Mouse (Mus musculus) gastrocnemius, adult 18-20 months (tissue): ENCODE results near the gene Chrna1. TPM values are rescaled to one million over a fixed set of nuclear protein-coding genes. Genes with fewer than 3 reads are reported as not detected.

ENCODE experiments used
- DNase-seq: peaks from one replicate; pipeline ENCODE4 v3.0.0; 2021; ENCODE audit warnings: low spot score
- long read RNA-seq, 2 experiments: library from polyadenylated mRNA; stranded (forward); transcript quantifications; one replicate each; pipeline ENCODE4 v2.0.0; 2021
- total RNA-seq, 2 experiments: library from RNA; stranded (reverse); gene quantifications; 2 replicates each; pipeline ENCODE4 v1.2.3; 2021

Gene Chrna1
- 1 to 10 TPM; 6.0 to 6.1 TPM for total RNA-seq
- long read RNA-seq, experiment 1, full-length matches to known transcripts, result 24 of 24 reads
- long read RNA-seq, experiment 1, partial matches to known transcripts, result 0 of 24 reads
- long read RNA-seq, experiment 1, other reads (novel, unspliced or antisense), result 0 of 24 reads
- long read RNA-seq, experiment 2, full-length matches to known transcripts, result 42 of 44 reads
- long read RNA-seq, experiment 2, partial matches to known transcripts, result 1 of 44 reads
- long read RNA-seq, experiment 2, other reads (novel, unspliced or antisense), result 1 of 44 reads

- no peak for DNase-seq
Measured at GRCm38 (mm10) chr2:73580166-73580565, at the start of gene Chrna1. Chrna1 (minus strand) TSS chr2:73580338.

- DNase-seq, result no peak
Measured at GRCm38 (mm10) chr2:73618486-73619052, 38.4 kb upstream of the Chrna1 start.

- no peak for DNase-seq
Measured at GRCm38 (mm10) chr2:73616434-73617057, 36.4 kb upstream of the Chrna1 start.

GRCm38 (mm10) chr2:73615456-73615855 is 35.3 kb upstream of the Chrna1 start:
- DNase-seq, result no peak

GRCm38 (mm10) chr2:73614303-73614702 is 34.2 kb upstream of the Chrna1 start:
- no peak for DNase-seq

- DNase-seq, result no peak
Measured at GRCm38 (mm10) chr2:73612941-73613340, 32.8 kb upstream of the Chrna1 start.

GRCm38 (mm10) chr2:73612367-73612914 is 32.3 kb upstream of the Chrna1 start:
- no peak for DNase-seq

- DNase-seq, result no peak
Measured at GRCm38 (mm10) chr2:73611798-73612197, 31.7 kb upstream of the Chrna1 start.

- DNase-seq, result no peak
Measured at GRCm38 (mm10) chr2:73609724-73610210, 29.6 kb upstream of the Chrna1 start.

GRCm38 (mm10) chr2:73609067-73609723 is 29.1 kb upstream of the Chrna1 start:
- no peak for DNase-seq

- DNase-seq, result no peak
Measured at GRCm38 (mm10) chr2:73608391-73608790, 28.3 kb upstream of the Chrna1 start.

- DNase-seq, result no peak
Measured at GRCm38 (mm10) chr2:73607609-73608008, 27.5 kb upstream of the Chrna1 start.

- no peak for DNase-seq
Measured at GRCm38 (mm10) chr2:73607146-73607545, 27.0 kb upstream of the Chrna1 start.

GRCm38 (mm10) chr2:73606616-73607015 is 26.5 kb upstream of the Chrna1 start:
- no peak for DNase-seq

- DNase-seq, result no peak
Measured at GRCm38 (mm10) chr2:73605077-73605476, 24.9 kb upstream of the Chrna1 start.

GRCm38 (mm10) chr2:73604579-73604978 is 24.4 kb upstream of the Chrna1 start:
- DNase-seq, result no peak

GRCm38 (mm10) chr2:73600650-73601049 is 20.5 kb upstream of the Chrna1 start:
- DNase-seq, result no peak

GRCm38 (mm10) chr2:73597772-73598171 is 17.6 kb upstream of the Chrna1 start:
- no peak for DNase-seq

- no peak for DNase-seq
Measured at GRCm38 (mm10) chr2:73596786-73597185, 16.6 kb upstream of the Chrna1 start.

GRCm38 (mm10) chr2:73596326-73596725 is 16.2 kb upstream of the Chrna1 start:
- no peak for DNase-seq

GRCm38 (mm10) chr2:73593101-73593439 is 12.9 kb upstream of the Chrna1 start:
- DNase-seq, result no peak
